Mouse (Mus musculus) cortical plate, adult 2 months (tissue): ENCODE data around the gene Acer2.

Source experiments
- CTCF ChIP-seq: fragments of 200-500 bp; IDR thresholded peaks from 2 replicates; pipeline ENCODE4 v1.5.1; 2011; ENCODE audit warnings: mild to moderate bottlenecking, control low read depth, low read length; ENCODE audit not compliant: insufficient read depth; ENCODE audit errors: extremely low read depth
- POLR2A ChIP-seq: fragments of 200-500 bp; IDR thresholded peaks from 2 replicates; pipeline ENCODE4 v1.6.1; 2011; ENCODE audit warnings: mild to moderate bottlenecking, low read length, control low read depth; ENCODE audit not compliant: insufficient read depth; ENCODE audit errors: extremely low read depth

GRCm38 (mm10) chr4:86902351-86902750 lies 28.2 kb downstream of the Acer2 start:
- TF ChIP-seq POLR2A, result no peak
- no peak for TF ChIP-seq CTCF
